Mouse (Mus musculus): ENCODE data around the gene Olfr574. TPM values are rescaled to one million over a fixed set of nuclear protein-coding genes. Genes with fewer than 3 reads are reported as not detected.

Olfr574 gene
- polyA plus RNA-seq, 1 experiment from 2014 or later: not detected

DNA sequence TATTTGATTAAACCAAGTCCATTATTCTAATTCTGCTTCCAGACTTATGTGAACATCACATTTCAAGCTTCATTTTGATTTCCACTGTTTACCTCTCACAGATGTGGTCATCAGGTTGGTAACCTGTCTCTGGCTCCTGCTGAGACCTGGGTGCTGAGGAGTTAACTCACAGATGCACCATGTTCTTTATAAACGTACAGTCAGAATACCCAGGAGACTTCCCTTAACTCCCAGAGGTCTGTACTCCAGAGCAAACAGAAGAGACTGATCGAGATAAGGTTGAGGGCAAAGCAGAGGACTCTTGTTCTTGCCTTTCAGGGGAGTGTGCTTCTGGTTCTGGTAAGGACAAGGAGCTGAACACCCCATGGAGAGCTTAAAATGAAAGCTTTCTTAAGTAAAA lies 14.1 kb downstream of the Olfr574 start, which contains the start of gene Olfr576:
Gene Olfr576, plus strand, starts transcription at position 301 of the 400 bp plus-strand sequence.
- H3K4me1 ChIP-seq: no peaks in the 10 kb centered on the region
- H3K4me3 ChIP-seq: no peak within 1 kb of the TSS
- no peak for ATAC-seq (ENCODE audit: low FRiP score, low read depth)
- WGBS: 67% methylated on average over 2 of the region's 2 CpGs
- H3K9ac ChIP-seq (replicated peaks): no peak within 1 kb of the TSS
- H3K27me3 ChIP-seq: no peaks in the 10 kb centered on the region
- H3K36me3 ChIP-seq: no peaks in the 10 kb centered on the region
- no peak within 1 kb of the TSS for H3K4me2 ChIP-seq (replicated peaks)
- no peak within 1 kb of the TSS for H3K27ac ChIP-seq (replicated peaks)
- no peaks in the 10 kb centered on the region for H3K9me3 ChIP-seq

DNA sequence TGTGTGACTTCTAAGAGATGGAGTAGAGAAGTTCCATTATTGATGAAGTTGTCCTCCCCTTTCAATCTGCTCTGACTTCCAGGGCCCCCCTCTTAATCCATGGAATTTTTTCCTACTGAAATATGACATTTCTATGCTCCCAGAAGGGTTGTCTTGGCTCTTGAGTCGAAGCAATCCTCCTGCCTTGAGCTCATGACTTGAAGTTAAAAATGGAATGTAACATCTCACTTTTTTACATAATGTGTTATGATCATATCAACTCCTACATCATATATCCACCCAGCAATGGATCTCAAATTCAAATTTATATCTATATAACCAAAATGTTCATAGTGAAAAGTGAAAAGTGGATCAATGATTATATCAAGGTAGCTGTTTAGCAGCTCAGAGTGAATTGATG lies 26.1 kb downstream of the Olfr574 start:
- Histone ChIP-seq H3K4me3 (no peak overlapping the region), H3K4me1 (no peaks in the 10 kb centered on the region), H3K9ac (replicated peaks) (no peak overlapping the region), H3K9me3 (no peaks in the 10 kb centered on the region), H3K27me3 (no peaks in the 10 kb centered on the region), H3K4me2 (replicated peaks) (no peak overlapping the region), H3K27ac (replicated peaks) (no peak overlapping the region), H3K36me3 (no peaks in the 10 kb centered on the region)
- ATAC-seq (ENCODE audit: low FRiP score, low read depth): no peak
- 46% methylated on average over 1 of the region's 1 CpGs for WGBS

DNA sequence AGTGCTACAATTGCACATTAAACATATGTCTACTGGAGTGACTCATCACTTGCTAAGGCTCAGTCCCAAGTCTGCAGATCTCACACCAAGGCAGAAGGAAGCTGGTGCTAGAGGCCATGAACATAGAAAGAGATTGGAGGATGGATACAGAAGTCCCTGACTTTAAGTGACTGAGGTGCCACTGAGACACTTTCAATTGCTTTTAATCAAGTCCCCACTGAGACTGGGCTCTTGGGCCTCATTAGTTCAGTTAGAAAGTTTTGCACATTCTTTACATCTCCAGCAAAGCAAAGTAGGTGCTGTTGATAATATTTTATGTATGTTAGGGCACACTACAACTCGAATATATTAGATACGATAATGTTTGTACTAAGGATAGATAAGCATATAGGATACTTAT lies 27.6 kb downstream of the Olfr574 start, which contains the start of gene Olfr577:
Gene Olfr577, minus strand, starts transcription at position 101 of the 400 bp plus-strand sequence.
- no peaks in the 10 kb centered on the region for H3K36me3 ChIP-seq
- 88% methylated on average over 2 of the region's 2 CpGs for WGBS
- no peak for ATAC-seq (ENCODE audit: low FRiP score, low read depth)
- H3K9me3 ChIP-seq: no peaks in the 10 kb centered on the region
- H3K4me1 ChIP-seq: no peaks in the 10 kb centered on the region
- no peaks in the 10 kb centered on the region for H3K27me3 ChIP-seq
- H3K9ac ChIP-seq (replicated peaks): no peak within 1 kb of the TSS
- H3K27ac ChIP-seq (replicated peaks): no peak within 1 kb of the TSS
- no peak within 1 kb of the TSS for H3K4me3 ChIP-seq
- H3K4me2 ChIP-seq (replicated peaks): no peak within 1 kb of the TSS

DNA sequence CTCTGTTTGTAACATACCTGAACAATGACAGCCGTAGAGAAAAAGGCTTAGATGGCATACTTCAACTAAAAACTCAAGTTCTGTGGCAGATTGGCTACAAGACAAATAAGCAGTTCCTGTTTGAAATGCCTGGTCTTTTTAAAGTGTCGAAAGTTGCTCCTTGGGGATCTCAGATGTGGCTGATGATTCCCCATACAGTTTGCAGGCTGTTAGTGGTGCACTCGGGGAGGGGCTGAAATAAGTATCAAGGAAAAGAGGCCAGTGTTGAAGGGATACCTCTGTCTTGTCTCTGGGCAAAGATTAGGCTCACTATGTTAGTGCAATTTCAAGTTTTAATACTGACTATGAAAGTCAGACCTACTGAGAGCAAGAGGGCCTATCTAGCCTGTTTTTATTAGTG lies 41.0 kb downstream of the Olfr574 start, which contains the start of gene Olfr578:
Gene Olfr578, minus strand, starts transcription at position 101 of the 400 bp plus-strand sequence.
- Histone ChIP-seq H3K9ac (replicated peaks) (no peak within 1 kb of the TSS), H3K36me3 (no peaks in the 10 kb centered on the region), H3K27me3 (no peaks in the 10 kb centered on the region), H3K4me3 (no peak within 1 kb of the TSS), H3K9me3 (no peaks in the 10 kb centered on the region), H3K27ac (replicated peaks) (no peak within 1 kb of the TSS), H3K4me2 (replicated peaks) (no peak within 1 kb of the TSS), H3K4me1 (no peaks in the 10 kb centered on the region)
- ATAC-seq (ENCODE audit: low FRiP score, low read depth): no peak
- WGBS: 76% methylated on average over 3 of the region's 3 CpGs

Other genes with a start within 250 kb of the Olfr574 start
- gene Olfr558, start 246.3 kb upstream of the Olfr574 start, polyA plus RNA-seq (2016; fragmentation: Nextera tagmentation; extraction: Ambion mirVana): not detected in 2 replicates
- gene Olfr33, start 229.4 kb upstream of the Olfr574 start, polyA plus RNA-seq (2016; fragmentation: Nextera tagmentation; extraction: Ambion mirVana): not detected in 2 replicates
- gene Olfr559, start 221.0 kb upstream of the Olfr574 start, polyA plus RNA-seq (2016; fragmentation: Nextera tagmentation; extraction: Ambion mirVana): not detected in 2 replicates
- gene Olfr560, start 189.1 kb upstream of the Olfr574 start, polyA plus RNA-seq (2016; fragmentation: Nextera tagmentation; extraction: Ambion mirVana): not detected in 2 replicates
- not detected in 2 replicates for gene Olfr78, start 189.0 kb upstream of the Olfr574 start, polyA plus RNA-seq (2016; fragmentation: Nextera tagmentation; extraction: Ambion mirVana)
- not detected in 2 replicates for gene Olfr561, start 177.2 kb upstream of the Olfr574 start, polyA plus RNA-seq (2016; fragmentation: Nextera tagmentation; extraction: Ambion mirVana)
- gene Olfr564, start 145.0 kb upstream of the Olfr574 start, polyA plus RNA-seq (2016; fragmentation: Nextera tagmentation; extraction: Ambion mirVana): not detected in 2 replicates
- not detected in 2 replicates for gene Olfr566, start 89.7 kb upstream of the Olfr574 start, polyA plus RNA-seq (2016; fragmentation: Nextera tagmentation; extraction: Ambion mirVana)
- gene Olfr568, start 71.3 kb upstream of the Olfr574 start, polyA plus RNA-seq (2016; fragmentation: Nextera tagmentation; extraction: Ambion mirVana): not detected in 2 replicates
- not detected in 2 replicates for gene Olfr569, start 57.6 kb upstream of the Olfr574 start, polyA plus RNA-seq (2016; fragmentation: Nextera tagmentation; extraction: Ambion mirVana)
- not detected in 2 replicates for gene Olfr570, start 53.9 kb upstream of the Olfr574 start, polyA plus RNA-seq (2016; fragmentation: Nextera tagmentation; extraction: Ambion mirVana)
- not detected in 2 replicates for gene Olfr571, start 30.9 kb upstream of the Olfr574 start, polyA plus RNA-seq (2016; fragmentation: Nextera tagmentation; extraction: Ambion mirVana)
- not detected in 2 replicates for gene Olfr572, start 24.1 kb upstream of the Olfr574 start, polyA plus RNA-seq (2016; fragmentation: Nextera tagmentation; extraction: Ambion mirVana)
- not detected in 2 replicates for gene Olfr573-ps1, start 5.9 kb upstream of the Olfr574 start, polyA plus RNA-seq (2016; fragmentation: Nextera tagmentation; extraction: Ambion mirVana)
- not detected in 2 replicates for gene Olfr575, start 10.3 kb downstream of the Olfr574 start, polyA plus RNA-seq (2016; fragmentation: Nextera tagmentation; extraction: Ambion mirVana)
- not detected in 2 replicates for gene Olfr576, start 14.2 kb downstream of the Olfr574 start, polyA plus RNA-seq (2016; fragmentation: Nextera tagmentation; extraction: Ambion mirVana)
- gene Olfr577, start 27.5 kb downstream of the Olfr574 start, polyA plus RNA-seq (2016; fragmentation: Nextera tagmentation; extraction: Ambion mirVana): not detected in 2 replicates
- gene Olfr578, start 40.9 kb downstream of the Olfr574 start, polyA plus RNA-seq (2016; fragmentation: Nextera tagmentation; extraction: Ambion mirVana): not detected in 2 replicates
- not detected in 2 replicates for gene Olfr582, start 89.6 kb downstream of the Olfr574 start, polyA plus RNA-seq (2016; fragmentation: Nextera tagmentation; extraction: Ambion mirVana)
- gene Olfr583, start 102.8 kb downstream of the Olfr574 start, polyA plus RNA-seq (2016; fragmentation: Nextera tagmentation; extraction: Ambion mirVana): not detected in 2 replicates
- gene Olfr584, start 133.4 kb downstream of the Olfr574 start, polyA plus RNA-seq (2016; fragmentation: Nextera tagmentation; extraction: Ambion mirVana): not detected in 2 replicates
- gene Olfr585, start 149.3 kb downstream of the Olfr574 start, polyA plus RNA-seq (2016; fragmentation: Nextera tagmentation; extraction: Ambion mirVana): not detected in 2 replicates
- not detected in 2 replicates for gene Olfr586, start 177.2 kb downstream of the Olfr574 start, polyA plus RNA-seq (2016; fragmentation: Nextera tagmentation; extraction: Ambion mirVana)
- not detected in 2 replicates for gene Olfr588-ps1, start 192.4 kb downstream of the Olfr574 start, polyA plus RNA-seq (2016; fragmentation: Nextera tagmentation; extraction: Ambion mirVana)
- not detected in 2 replicates for gene Olfr589, start 207.9 kb downstream of the Olfr574 start, polyA plus RNA-seq (2016; fragmentation: Nextera tagmentation; extraction: Ambion mirVana)
- gene Olfr591, start 229.9 kb downstream of the Olfr574 start, polyA plus RNA-seq (2016; fragmentation: Nextera tagmentation; extraction: Ambion mirVana): not detected in 2 replicates
- not detected in 2 replicates for gene Olfr592, start 236.3 kb downstream of the Olfr574 start, polyA plus RNA-seq (2016; fragmentation: Nextera tagmentation; extraction: Ambion mirVana)

All from midbrain, embryonic 12.5 days (tissue).